Mouse (Mus musculus): ENCODE data around the gene Prmt6.

Prmt6 gene

GRCm38 (mm10) chr3:110250839-110251700 is at the start of gene Prmt6:
Gene Prmt6 (minus strand): TSS chr3:110250998.
- in situ Hi-C loops (cut with MboI, MseI), result no loop called here

GRCm38 (mm10) chr3:110290485-110291045 is 39.8 kb upstream of the Prmt6 start:
- in situ Hi-C loops (cut with MboI, MseI), result loop anchor here (10.0 kb wide), 1 partner anchor 1254 kb away; no protein-coding TSS in a partner anchor

- in situ Hi-C loops (cut with MboI, MseI), result no loop called here
These were observed 31.9 kb upstream of the Prmt6 start for GRCm38 (mm10) chr3:110282651-110283050.

- in situ Hi-C loops (cut with MboI, MseI), result no loop called here
These were observed 17.0 kb upstream of the Prmt6 start for GRCm38 (mm10) chr3:110267790-110268189.

- in situ Hi-C loops (cut with MboI, MseI), result no loop called here
These were observed 2.3 kb upstream of the Prmt6 start for GRCm38 (mm10) chr3:110253105-110253504.

GRCm38 (mm10) chr3:110249891-110250838 is 633 bp downstream of the Prmt6 start:
- in situ Hi-C loops (cut with MboI, MseI), result loop anchor here (25.0 kb wide), 1 partner anchor 1113 kb away; no protein-coding TSS in a partner anchor

- in situ Hi-C loops (cut with MboI, MseI), result loop anchor here (25.0 kb wide), 1 partner anchor 1100 kb away; no protein-coding TSS in a partner anchor
These were observed 13.9 kb downstream of the Prmt6 start for GRCm38 (mm10) chr3:110236819-110237463.
